Mouse (Mus musculus) c-Kit-positive CD71-positive TER-119-negative erythroid progenitor cells, embryonic 14.5 days (primary cell): ENCODE data around the gene B830017H08Rik.

Experiments
- DNase-seq: peaks from one replicate; pipeline ENCODE4 v3.0.0-alpha.2; 2013; ENCODE audit warnings: low read depth

B830017H08Rik gene

GRCm38 (mm10) chr16:17832821-17833220 lies at the start of gene B830017H08Rik:
Gene B830017H08Rik (plus strand): TSS chr16:17833121.
- DNase-seq, result no peak

DNA sequence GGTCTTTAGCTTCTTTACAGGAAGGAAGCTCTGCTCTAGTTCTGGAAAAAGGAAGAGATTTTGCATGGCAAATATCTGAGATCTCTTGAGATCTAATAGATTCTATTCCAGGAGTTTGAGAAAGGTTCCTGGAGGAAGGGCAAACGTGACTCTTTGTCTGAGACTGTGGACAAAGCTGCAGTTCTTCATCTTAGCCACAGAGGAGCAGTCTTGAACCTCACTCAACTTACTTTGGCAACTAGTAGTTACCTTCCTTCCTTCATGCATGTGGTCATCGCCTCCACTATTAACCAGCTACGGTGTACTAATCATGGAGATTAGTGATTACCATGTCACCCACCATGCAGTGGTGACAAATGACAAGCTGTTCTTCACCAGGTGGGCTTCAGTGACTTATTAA lies 47.6 kb upstream of the B830017H08Rik start:
- DNase-seq, result no peak

DNA sequence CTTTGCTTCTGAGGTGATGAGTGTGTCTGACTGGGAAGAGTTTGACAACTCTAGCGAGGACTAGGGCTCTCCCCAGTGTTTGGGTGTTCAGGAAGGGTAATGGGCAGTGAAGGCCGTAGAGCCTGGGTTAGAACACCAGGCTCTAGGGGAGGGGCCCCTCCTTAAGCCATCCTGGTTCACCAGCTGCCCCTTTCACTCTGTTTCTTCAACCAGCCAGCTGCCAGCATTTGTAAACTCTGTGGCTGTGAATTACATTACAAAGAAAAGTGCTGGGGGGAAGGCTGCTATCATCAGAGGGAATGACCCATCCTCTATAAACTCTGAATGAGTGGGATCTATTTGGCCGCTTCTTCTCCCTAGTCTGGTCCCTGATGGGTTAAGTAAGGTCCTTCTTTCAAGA lies 40.2 kb upstream of the B830017H08Rik start:
- DNase-seq, result no peak

DNA sequence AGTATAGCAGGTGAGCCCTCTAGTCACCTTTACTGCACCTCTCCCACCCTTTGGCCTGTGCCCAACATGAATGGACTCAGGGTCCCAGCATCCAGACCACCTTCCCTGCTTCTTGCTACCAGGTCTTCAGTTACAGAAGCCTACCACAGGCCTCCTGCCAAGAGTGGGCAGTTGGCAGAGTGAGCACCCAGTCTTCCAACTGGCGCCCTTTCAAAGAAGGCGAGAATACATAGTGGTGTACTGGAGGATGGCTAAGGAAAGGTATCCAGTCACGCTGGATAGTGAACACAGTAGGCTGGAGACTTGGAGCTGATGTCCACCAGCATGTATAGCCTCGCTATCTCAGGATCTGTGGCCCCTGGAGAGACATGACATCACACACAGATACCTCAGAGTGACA lies 38.9 kb upstream of the B830017H08Rik start:
- DNase-seq, result no peak

DNA sequence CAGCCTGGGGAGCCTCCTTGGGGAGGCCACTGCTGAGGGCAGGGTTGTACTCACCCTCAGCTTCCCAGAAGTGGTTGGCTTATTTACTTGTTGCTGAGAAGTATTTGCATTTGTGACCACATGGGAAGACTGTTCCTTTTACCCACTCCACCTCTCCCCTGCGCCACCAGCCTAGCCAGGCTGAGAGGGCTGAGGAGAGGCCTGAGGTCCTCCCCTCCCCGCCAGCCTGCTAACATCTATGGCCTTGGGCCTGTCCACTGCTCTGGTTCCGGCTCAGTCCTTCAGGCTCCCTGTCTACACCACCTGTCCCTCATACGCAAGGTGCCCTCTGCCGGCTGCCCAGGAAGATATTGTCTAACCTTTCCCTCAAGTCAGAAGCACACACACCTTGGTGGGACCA lies 37.3 kb upstream of the B830017H08Rik start:
- DNase-seq, result no peak

DNA sequence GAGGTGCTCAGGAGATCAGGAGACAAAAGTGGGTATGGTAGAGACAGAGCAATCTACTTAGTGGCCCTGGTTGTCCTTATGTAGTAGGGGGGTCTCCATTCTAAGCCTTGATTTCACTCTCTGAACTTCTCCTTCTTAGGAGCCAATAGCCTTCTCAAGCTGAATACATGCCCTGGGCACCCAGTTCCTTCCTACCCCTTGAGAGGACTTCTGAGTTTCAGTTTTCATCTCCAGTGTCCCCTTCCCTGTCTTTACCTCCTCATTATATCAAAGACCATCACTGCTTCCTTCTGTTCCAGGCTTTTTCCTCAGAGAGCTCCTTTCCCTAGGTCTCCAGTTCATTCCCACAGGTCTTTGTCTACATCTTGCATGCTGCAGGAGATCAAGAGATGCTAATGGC lies 36.4 kb upstream of the B830017H08Rik start:
- DNase-seq, result no peak

DNA sequence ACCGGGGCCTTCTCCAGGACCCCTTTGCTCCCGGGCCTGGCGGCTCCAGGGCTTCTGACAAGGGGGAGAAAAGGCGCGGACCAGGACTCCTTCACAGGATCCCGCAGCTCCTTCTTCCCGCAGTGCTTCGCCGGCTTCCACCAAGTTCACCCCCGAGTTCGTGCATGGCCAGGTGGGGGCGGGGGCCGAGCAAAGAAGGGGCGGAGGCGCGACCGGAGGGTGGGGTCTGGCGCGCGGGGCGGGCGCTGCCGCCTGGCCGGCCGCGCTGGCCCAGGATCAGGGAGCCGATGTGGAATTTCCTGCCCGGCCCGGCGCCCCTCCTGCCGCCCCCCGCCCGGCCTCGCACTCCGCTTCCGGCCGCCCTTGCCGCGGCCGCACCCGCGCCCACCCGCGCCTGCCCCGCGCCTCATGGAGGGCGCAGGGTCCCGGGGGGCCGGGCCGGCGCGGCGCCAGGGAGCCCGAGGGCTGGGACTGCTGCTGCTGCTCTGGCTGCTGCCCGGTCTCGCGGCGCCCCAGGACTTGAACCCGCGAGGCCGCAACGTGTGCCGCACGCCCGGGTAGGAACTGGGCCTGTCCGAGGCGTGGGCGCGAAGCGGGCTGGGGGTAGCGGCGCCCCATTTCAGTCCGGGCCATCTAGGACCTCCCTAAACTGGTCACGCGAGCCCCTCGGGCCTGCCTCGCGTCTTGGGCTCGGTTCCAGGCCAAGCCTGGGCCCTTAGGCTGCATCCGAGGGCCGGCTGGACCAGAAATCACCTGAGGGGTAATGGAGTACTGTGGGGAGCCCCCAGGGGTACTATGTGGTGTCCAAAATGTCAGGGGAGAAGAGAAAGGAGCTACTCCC lies 35.7 kb upstream of the B830017H08Rik start, which contains the start of gene Scarf2:
Gene Scarf2 (plus strand): TSS at position 312 of the 841 bp plus-strand sequence.
- DNase-seq, result no peak

GRCm38 (mm10) chr16:17797812-17798311 lies 35.1 kb upstream of the B830017H08Rik start:
- no peak for DNase-seq

DNA sequence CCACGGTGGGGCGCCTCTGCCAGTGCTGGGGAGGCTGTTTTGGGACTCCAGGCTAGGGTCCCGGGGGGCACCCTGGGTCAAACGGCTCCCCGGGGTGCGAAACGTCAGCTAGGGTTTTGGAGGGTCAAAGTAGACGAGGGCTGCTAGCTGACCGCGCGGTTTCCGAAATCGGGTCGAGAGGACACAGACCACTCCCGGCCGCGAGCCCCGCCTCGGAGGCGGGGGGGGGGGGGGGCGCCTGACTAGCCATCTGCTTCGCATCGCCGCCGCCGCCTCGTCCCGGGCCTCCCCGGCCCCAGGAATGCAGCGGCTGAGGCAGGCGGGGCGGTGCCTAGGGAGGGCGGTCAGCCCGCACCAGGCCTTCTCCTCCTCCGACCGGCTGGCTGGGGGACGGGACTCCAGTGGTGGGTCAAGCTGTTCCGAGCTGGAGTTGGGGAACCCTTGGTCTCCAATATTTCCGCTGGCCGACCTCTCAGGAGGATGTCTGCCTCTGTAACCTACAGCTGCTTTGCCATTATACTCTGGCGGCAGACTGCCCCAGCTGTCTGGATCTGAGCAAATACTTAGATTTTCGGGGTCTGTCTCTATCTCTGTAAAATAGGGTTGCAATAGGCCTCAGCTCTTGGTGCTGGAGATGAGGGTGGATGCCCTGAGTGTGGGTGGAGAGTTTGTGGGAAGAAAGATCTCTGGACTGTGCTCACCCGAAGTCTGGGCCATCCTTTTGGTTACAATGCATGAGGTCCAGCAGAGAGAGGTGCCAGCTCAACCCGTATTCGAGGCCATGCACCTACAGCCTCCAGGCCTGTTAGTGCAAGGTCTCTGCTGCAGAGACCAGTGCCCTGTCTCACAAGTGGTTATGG lies 34.4 kb upstream of the B830017H08Rik start:
- DNase-seq, result no peak

GRCm38 (mm10) chr16:17799584-17799983 lies 33.3 kb upstream of the B830017H08Rik start:
- DNase-seq, result no peak

DNA sequence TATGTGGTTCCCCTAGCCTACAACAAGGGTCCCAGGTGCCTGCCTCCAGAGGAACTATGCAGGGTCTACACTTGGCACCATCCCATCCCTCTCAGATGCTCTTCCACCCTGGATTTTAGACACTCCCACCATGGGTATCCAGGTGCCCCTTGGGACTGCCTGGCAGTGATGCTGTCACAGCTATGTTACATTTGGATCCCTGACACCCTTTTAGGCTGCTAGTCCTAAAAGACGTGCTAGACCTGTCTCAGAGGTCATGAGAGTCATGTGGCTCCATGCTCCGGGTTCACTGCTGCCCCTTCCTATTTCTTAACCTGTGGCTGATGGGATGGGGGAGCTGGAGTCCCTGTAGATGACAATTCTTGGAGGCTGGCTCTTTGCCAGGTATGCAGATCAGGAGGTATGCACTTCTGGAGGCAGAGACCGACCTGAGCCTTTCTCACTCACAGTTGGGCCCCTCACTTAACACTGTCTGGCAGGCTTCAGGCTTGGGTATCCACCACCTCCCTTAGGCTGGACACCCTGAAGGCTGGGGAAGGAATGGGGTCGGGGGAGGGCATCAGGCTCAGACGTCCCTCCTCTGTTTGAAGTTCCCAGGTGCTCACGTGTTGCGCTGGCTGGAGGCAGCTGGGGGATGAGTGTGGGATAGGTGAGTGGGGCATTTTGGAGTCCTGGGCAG lies 31.0 kb upstream of the B830017H08Rik start:
- DNase-seq, result no peak

- no peak for DNase-seq
Measured at GRCm38 (mm10) chr16:17802456-17802838, 30.5 kb upstream of the B830017H08Rik start.

DNA sequence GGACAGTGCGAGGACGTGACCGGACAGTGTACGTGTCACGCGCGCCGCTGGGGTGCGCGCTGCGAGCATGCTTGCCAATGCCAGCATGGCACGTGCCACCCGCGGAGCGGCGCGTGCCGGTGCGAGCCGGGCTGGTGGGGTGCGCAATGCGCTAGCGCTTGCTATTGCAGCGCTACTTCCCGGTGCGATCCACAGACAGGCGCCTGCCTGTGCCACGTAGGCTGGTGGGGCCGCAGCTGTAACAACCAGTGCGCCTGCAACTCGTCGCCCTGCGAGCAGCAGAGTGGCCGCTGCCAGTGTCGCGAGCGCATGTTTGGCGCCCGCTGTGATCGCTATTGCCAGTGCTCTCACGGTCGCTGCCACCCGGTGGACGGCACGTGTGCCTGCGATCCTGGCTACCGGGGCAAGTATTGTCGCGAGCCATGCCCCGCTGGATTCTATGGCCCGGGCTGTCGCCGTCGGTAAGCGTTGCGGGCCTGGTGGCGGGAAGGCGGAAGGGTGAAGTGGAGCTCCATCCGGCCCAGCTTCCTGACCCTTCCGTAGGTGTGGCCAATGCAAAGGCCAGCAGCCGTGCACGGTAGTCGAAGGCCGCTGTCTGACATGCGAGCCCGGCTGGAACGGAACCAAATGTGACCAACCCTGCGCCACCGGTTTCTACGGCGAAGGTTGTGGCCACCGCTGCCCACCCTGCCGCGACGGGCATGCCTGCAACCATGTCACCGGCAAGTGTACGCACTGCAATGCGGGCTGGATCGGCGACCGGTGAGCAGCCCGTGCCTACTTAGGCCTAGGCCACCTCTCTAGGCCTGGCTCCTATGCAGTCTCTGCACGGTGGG lies 29.9 kb upstream of the B830017H08Rik start:
- no peak for DNase-seq

GRCm38 (mm10) chr16:17803675-17804448 lies 29.1 kb upstream of the B830017H08Rik start:
- DNase-seq, result no peak

DNA sequence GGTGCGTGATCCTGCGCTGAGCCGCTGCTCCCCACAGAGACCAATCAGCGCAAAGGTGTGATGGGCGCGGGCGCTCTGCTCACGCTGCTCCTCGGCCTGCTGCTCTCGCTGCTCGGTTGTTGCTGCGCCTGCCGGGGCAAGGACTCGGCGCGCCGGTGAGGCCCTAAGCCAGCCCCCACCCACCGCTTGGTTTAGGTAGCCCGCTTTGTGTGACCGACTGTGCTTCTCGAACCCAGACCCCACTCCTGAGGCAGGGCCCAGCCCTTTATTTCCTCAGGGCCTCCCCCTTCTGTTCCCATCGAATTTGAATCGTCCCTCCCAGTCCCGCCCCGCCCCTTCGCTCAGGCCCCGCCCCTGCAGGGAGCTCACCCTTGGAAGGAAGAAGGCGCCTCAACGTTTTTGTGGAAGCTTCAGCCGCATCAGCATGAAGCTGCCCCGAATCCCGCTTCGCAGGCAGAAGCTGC lies 28.4 kb upstream of the B830017H08Rik start:
- DNase-seq, result peak; percentile 40

GRCm38 (mm10) chr16:17804982-17805381 lies 27.9 kb upstream of the B830017H08Rik start:
- DNase-seq, result no peak

DNA sequence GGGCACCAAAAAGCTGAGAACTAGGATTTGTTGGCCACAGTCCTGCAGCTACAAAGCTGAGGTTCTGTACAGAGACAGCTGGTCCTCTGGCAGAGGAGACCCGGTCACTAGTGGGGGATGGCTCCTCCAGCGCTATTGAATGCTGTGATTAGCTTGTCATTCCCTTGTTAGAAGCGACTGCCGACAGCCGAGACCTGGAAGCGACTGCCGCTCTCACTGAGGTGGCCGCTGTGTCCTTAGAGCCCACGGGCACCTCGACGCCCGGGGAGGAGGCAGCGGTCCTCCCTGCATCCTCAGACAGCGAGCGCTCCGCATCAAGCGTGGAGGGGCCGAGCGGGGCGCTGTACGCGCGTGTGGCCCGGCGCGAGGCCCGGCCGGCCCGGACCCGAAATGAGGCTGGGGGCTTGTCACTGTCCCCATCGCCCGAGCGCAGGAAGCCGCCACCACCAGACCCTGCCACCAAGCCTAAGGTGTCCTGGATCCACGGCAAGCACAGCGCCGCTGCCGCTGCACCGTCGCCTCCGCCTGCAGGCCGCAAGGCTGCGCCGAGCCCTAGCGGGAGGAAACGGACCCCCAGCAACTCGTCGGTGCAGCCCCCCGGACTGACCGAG lies 26.2 kb upstream of the B830017H08Rik start:
- no peak for DNase-seq

- peak; percentile 73 for DNase-seq
Measured at GRCm38 (mm10) chr16:17807192-17808009, 25.5 kb upstream of the B830017H08Rik start.

- DNase-seq, result no peak
Measured at GRCm38 (mm10) chr16:17809125-17809524, 23.8 kb upstream of the B830017H08Rik start.
